Mouse (Mus musculus): ENCODE results near the gene Acy3. TPM values are rescaled to one million over a fixed set of nuclear protein-coding genes. Genes with fewer than 3 reads are reported as not detected.
A peak's percentile ranks its signal among the peaks of the same experiment; 100 is the strongest.
"Not testable (repeated sequence)": the region's sequence is repeated elsewhere in the genome, so short reads cannot be mapped to it uniquely, and the experiment has no call there.

Gene Acy3
- polyA plus RNA-seq, 1 experiment from 2014 or later = 1.4 TPM

- no peaks in the 10 kb centered on the region for H3K27me3 ChIP-seq
- no peak overlapping the region for H3K4me3 ChIP-seq (replicated peaks)
- no peak overlapping the region for H3K9ac ChIP-seq
- H3K36me3 ChIP-seq (replicated peaks) = no peaks in the 10 kb centered on the region; the same call in 1 of the 2 replicates
- no peaks in the 10 kb centered on the region for H3K9me3 ChIP-seq
- no peak overlapping the region; the same call in 1 of the 2 replicates for H3K4me2 ChIP-seq
- ATAC-seq (ENCODE audit: low FRiP score) = no peak; the same call in 1 of the 2 replicates
- 84% methylated on average over 12 of the region's 12 CpGs for WGBS
- peaks cover 11% of the 10 kb centered on the region for H3K4me1 ChIP-seq
- H3K27ac ChIP-seq = no peak overlapping the region
Observed at GRCm38 (mm10) chr19:4036327-4037045, 50.1 kb downstream of the Acy3 start.

GRCm38 (mm10) chr19:4037154-4037787, 50.9 kb downstream of the Acy3 start:
- Histone ChIP-seq H3K4me3 (replicated peaks) (peak overlapping the region; percentile 62), H3K27ac (0 out of 2 replicates have a peak overlapping the region, but pooled peaks have one; percentile 65), H3K9ac (peak overlapping the region; percentile 72), H3K4me2 (peak overlapping the region; percentile 71), H3K4me1 (peaks cover 11% of the 10 kb centered on the region)
- H3K36me3 ChIP-seq (replicated peaks); H3K27me3 ChIP-seq; H3K9me3 ChIP-seq: not testable (repeated sequence)
- ATAC-seq (ENCODE audit: low FRiP score) = peak; percentile 73
- WGBS = 33% methylated on average over 8 of the region's 8 CpGs

GRCm38 (mm10) chr19:4037788-4038232, 51.4 kb downstream of the Acy3 start, which contains the start of gene Gstp1:
Gstp1 (minus strand) TSS chr19:4037985.
- H3K27ac ChIP-seq = 0 out of 2 replicates have a peak within 1 kb of the TSS, but pooled peaks have one; percentile 65
- no peaks in the 10 kb centered on the region for H3K27me3 ChIP-seq
- H3K9me3 ChIP-seq = no peaks in the 10 kb centered on the region
- H3K4me1 ChIP-seq = peaks cover 11% of the 10 kb centered on the region
- WGBS = 0% methylated on average over 26 of the region's 26 CpGs
- peak within 1 kb of the TSS; percentile 62 for H3K4me3 ChIP-seq (replicated peaks)
- H3K36me3 ChIP-seq (replicated peaks) = no peaks in the 10 kb centered on the region; the same call in 1 of the 2 replicates
- ATAC-seq (ENCODE audit: low FRiP score) = peak; percentile 87
- peak within 1 kb of the TSS; percentile 71 for H3K4me2 ChIP-seq
- peak within 1 kb of the TSS; percentile 72 for H3K9ac ChIP-seq

Other genes starting within 250 kb of the Acy3 start
- 58.0 and 60.6 TPM in 2 replicates for gene Kmt5b, start 219.1 kb upstream of the Acy3 start, polyA plus RNA-seq (2016; fragmentation: Nextera tagmentation; extraction: Ambion mirVana)
- gene Chka, start 134.8 kb upstream of the Acy3 start, polyA plus RNA-seq (2016; fragmentation: Nextera tagmentation; extraction: Ambion mirVana) = 63.5 and 69.6 TPM in 2 replicates
- 10.3 and 12.4 TPM in 2 replicates for gene Tcirg1, start 79.4 kb upstream of the Acy3 start, polyA plus RNA-seq (2016; fragmentation: Nextera tagmentation; extraction: Ambion mirVana)
- gene Ndufs8, start 73.8 kb upstream of the Acy3 start, polyA plus RNA-seq (2016; fragmentation: Nextera tagmentation; extraction: Ambion mirVana) = 166 and 168 TPM in 2 replicates
- gene Aldh3b1, start 56.8 kb upstream of the Acy3 start, polyA plus RNA-seq (2016; fragmentation: Nextera tagmentation; extraction: Ambion mirVana) = 0.64 and 0.69 TPM in 2 replicates
- gene Unc93b1, start 51.4 kb upstream of the Acy3 start, polyA plus RNA-seq (2016; fragmentation: Nextera tagmentation; extraction: Ambion mirVana) = 4.8 TPM in 2 replicates
- not detected in 2 replicates for gene Aldh3b3, start 27.9 kb upstream of the Acy3 start, polyA plus RNA-seq (2016; fragmentation: Nextera tagmentation; extraction: Ambion mirVana)
- gene Aldh3b2, start 14.2 kb upstream of the Acy3 start, polyA plus RNA-seq (2016; fragmentation: Nextera tagmentation; extraction: Ambion mirVana) = 0.26 and 0.70 TPM in 2 replicates
- not detected in 2 replicates for gene Tbx10, start 6.2 kb downstream of the Acy3 start, polyA plus RNA-seq (2016; fragmentation: Nextera tagmentation; extraction: Ambion mirVana)
- gene Nudt8, start 14.0 kb downstream of the Acy3 start, polyA plus RNA-seq (2016; fragmentation: Nextera tagmentation; extraction: Ambion mirVana) = 19.3 and 20.8 TPM in 2 replicates
- gene Gm49405, start 14.1 kb downstream of the Acy3 start, polyA plus RNA-seq (2016; fragmentation: Nextera tagmentation; extraction: Ambion mirVana) = 4.1 and 4.3 TPM in 2 replicates
- gene Doc2g, start 16.7 kb downstream of the Acy3 start, polyA plus RNA-seq (2016; fragmentation: Nextera tagmentation; extraction: Ambion mirVana) = 6.3 TPM in 2 replicates
- gene Ndufv1, start 26.2 kb downstream of the Acy3 start, polyA plus RNA-seq (2016; fragmentation: Nextera tagmentation; extraction: Ambion mirVana) = 186 and 204 TPM in 2 replicates
- 321 and 346 TPM in 2 replicates for gene Gstp1, start 51.4 kb downstream of the Acy3 start, polyA plus RNA-seq (2016; fragmentation: Nextera tagmentation; extraction: Ambion mirVana)
- gene Gstp2, start 59.5 kb downstream of the Acy3 start, polyA plus RNA-seq (2016; fragmentation: Nextera tagmentation; extraction: Ambion mirVana) = 1.6 and 5.5 TPM in 2 replicates
- not detected in 2 replicates for gene Gstp3, start 73.0 kb downstream of the Acy3 start, polyA plus RNA-seq (2016; fragmentation: Nextera tagmentation; extraction: Ambion mirVana)
- gene Cabp2, start 95.0 kb downstream of the Acy3 start, polyA plus RNA-seq (2016; fragmentation: Nextera tagmentation; extraction: Ambion mirVana) = not detected in 2 replicates
- 70.4 and 73.9 TPM in 2 replicates for gene Cdk2ap2, start 110.6 kb downstream of the Acy3 start, polyA plus RNA-seq (2016; fragmentation: Nextera tagmentation; extraction: Ambion mirVana)
- 21.5 and 22.9 TPM in 2 replicates for gene Pitpnm1, start 113.4 kb downstream of the Acy3 start, polyA plus RNA-seq (2016; fragmentation: Nextera tagmentation; extraction: Ambion mirVana)
- 56.4 and 60.7 TPM in 2 replicates for gene Aip, start 139.3 kb downstream of the Acy3 start, polyA plus RNA-seq (2016; fragmentation: Nextera tagmentation; extraction: Ambion mirVana)
- not detected in 2 replicates for gene Gpr152, start 153.2 kb downstream of the Acy3 start, polyA plus RNA-seq (2016; fragmentation: Nextera tagmentation; extraction: Ambion mirVana)
- 0.09 TPM in 2 replicates for gene Cabp4, start 157.5 kb downstream of the Acy3 start, polyA plus RNA-seq (2016; fragmentation: Nextera tagmentation; extraction: Ambion mirVana)
- 125 and 135 TPM in 2 replicates for gene Coro1b, start 162.0 kb downstream of the Acy3 start, polyA plus RNA-seq (2016; fragmentation: Nextera tagmentation; extraction: Ambion mirVana)
- 0.51 and 0.74 TPM in 2 replicates for gene Ptprcap, start 167.0 kb downstream of the Acy3 start, polyA plus RNA-seq (2016; fragmentation: Nextera tagmentation; extraction: Ambion mirVana)
- 59.5 and 62.5 TPM in 2 replicates for gene Rps6kb2, start 176.8 kb downstream of the Acy3 start, polyA plus RNA-seq (2016; fragmentation: Nextera tagmentation; extraction: Ambion mirVana)
- gene Carns1, start 188.9 kb downstream of the Acy3 start, polyA plus RNA-seq (2016; fragmentation: Nextera tagmentation; extraction: Ambion mirVana) = 3.2 TPM in 2 replicates
- 0.31 and 0.86 TPM in 2 replicates for gene Tbc1d10c, start 204.7 kb downstream of the Acy3 start, polyA plus RNA-seq (2016; fragmentation: Nextera tagmentation; extraction: Ambion mirVana)
- 689 and 709 TPM in 2 replicates for gene Ppp1ca, start 205.5 kb downstream of the Acy3 start, polyA plus RNA-seq (2016; fragmentation: Nextera tagmentation; extraction: Ambion mirVana)
- 38.8 and 42.2 TPM in 2 replicates for gene Rad9a, start 215.1 kb downstream of the Acy3 start, polyA plus RNA-seq (2016; fragmentation: Nextera tagmentation; extraction: Ambion mirVana)
- gene Clcf1, start 227.7 kb downstream of the Acy3 start, polyA plus RNA-seq (2016; fragmentation: Nextera tagmentation; extraction: Ambion mirVana) = 0.85 and 1.2 TPM in 2 replicates
- gene AC109138.7, start 227.8 kb downstream of the Acy3 start, polyA plus RNA-seq (2016; fragmentation: Nextera tagmentation; extraction: Ambion mirVana) = not detected in 2 replicates
- gene Pold4, start 245.3 kb downstream of the Acy3 start, polyA plus RNA-seq (2016; fragmentation: Nextera tagmentation; extraction: Ambion mirVana) = 11.7 and 13.1 TPM in 2 replicates

All from forebrain, embryonic 12.5 days (tissue).